Mouse (Mus musculus): ENCODE results near the gene Cryaa.

- TF ChIP-seq CTCF (IDR thresholded peaks at IDR 0.05; ENCODE audit: borderline replicate concordance, control insufficient read depth, extremely low read depth, insufficient read depth, low read length, poor library complexity) (no peak), POLR2A (IDR thresholded peaks at IDR 0.05; ENCODE audit: control insufficient read depth, extremely low read depth, insufficient read depth, low read length, poor library complexity) (no peak)
These were observed 8.6 kb downstream of the Cryaa start for GRCm38 (mm10) chr17:31686225-31686564.

Data from thymus, adult 2 months (tissue).